Mouse (Mus musculus) pancreas, adult 10 weeks (tissue): ENCODE measurements around the gene Lysmd2. TPM values are rescaled to one million over a fixed set of nuclear protein-coding genes. Genes with fewer than 3 reads are reported as not detected.

ENCODE experiments used
- polyA plus RNA-seq: library from polyadenylated mRNA; stranded (reverse); fragments of 350-450 nt; fragmentation: Illumina TruSeq; extraction: RNeasy Lipid Tissue Mini Kit (QIAGEN cat#74804); gene quantifications from one replicate; pipeline ENCODE4 v1.2.3, GENCODE M21; 2015; ENCODE audit warnings: low read depth, low replicate concordance; ENCODE audit not compliant: insufficient read depth

Lysmd2 gene
- polyA plus RNA-seq = 10.8 TPM

DNA sequence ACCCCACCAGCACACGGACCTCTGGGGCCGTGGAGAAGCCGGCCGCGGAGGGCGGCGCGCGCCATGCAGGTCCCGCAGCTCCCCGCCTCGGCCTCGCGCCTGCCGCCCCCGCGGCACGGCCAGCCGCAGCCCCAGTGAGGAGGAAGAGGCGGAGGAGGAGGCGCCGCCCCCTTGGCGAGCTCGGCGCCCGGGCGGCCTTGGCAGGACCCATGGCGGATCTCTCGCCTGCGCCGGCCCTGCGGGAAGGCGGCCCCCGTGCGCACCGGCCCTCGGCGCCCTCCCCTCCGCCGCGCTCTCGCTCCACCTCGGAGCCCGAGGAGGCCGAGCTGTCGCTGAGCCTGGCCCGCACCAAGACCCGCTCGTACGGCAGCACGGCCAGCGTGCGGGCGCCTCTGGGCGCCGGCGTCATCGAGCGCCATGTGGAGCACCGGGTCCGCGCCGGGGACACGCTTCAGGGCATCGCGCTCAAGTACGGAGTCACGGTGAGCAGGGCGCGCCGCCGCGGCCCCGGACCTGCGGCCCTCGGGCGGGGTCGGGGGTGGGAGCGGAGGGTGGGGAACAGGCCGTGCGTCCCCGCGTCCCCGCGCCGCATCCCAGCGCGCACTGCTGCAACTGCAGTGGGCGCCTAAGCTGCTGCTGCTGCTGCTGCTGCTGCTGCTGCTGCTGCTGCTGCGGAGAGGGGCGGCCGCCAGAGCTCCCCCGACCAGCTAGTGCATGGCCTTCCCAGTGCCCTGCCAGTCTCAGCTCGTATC lies at the start of gene Lysmd2:
Gene Lysmd2, plus strand, starts transcription at position 186 of the 752 bp plus-strand sequence.

GRCm38 (mm10) chr9:75610571-75611493 lies 14.7 kb upstream of the Lysmd2 start, which contains the start of gene Tmod2:
Tmod2 (minus strand) TSS chr9:75611325.

GRCm38 (mm10) chr9:75683426-75684191 lies 58.1 kb downstream of the Lysmd2 start, which contains the start of gene Scg3:
Scg3 (minus strand) TSS chr9:75684056.

Other genes with a start within 250 kb of the Lysmd2 start
- gene Mapk6, start 215.7 kb upstream of the Lysmd2 start, polyA plus RNA-seq = 5.4 TPM
- gene Leo1, start 184.2 kb upstream of the Lysmd2 start, polyA plus RNA-seq = 5.8 TPM
- 12.6 TPM for gene Tmod3, start 66.1 kb upstream of the Lysmd2 start, polyA plus RNA-seq
- 3.3 TPM for gene Tmod2, start 14.4 kb upstream of the Lysmd2 start, polyA plus RNA-seq
- 42.4 TPM for gene Scg3, start 58.3 kb downstream of the Lysmd2 start, polyA plus RNA-seq
- 0.35 TPM for gene Bmp5, start 149.6 kb downstream of the Lysmd2 start, polyA plus RNA-seq